In genomic region chr1:184395215-184395614, GRCm38 (mm10) we compare ENCODE assay signal across 8 mouse cellular contexts.
DNase-seq lines count a peak whose midpoint lies in the region; ATAC-seq and TF ChIP-seq lines count a peak whose summit lies in the region.

No protein-coding gene starts in this region.

- H3K4me3 ChIP-seq in kidney, postnatal 0 days (replicated peaks; ENCODE audit: low read depth, low read length) = no peak overlapping the region
- H3K4me3 ChIP-seq in lung, adult 2 months (replicated peaks; ENCODE audit: extremely low read depth, low read depth, low read length) = no peak overlapping the region

- no peaks in the 10 kb centered on the region for H3K36me3 ChIP-seq in kidney, postnatal 0 days (ENCODE audit: insufficient read depth, low read length)

- TF ChIP-seq POLR2A in lung, adult 2 months (IDR thresholded peaks at IDR 0.05; ENCODE audit: borderline replicate concordance, extremely low read depth, low read depth, low read length) = no peak

- H3K9ac ChIP-seq in kidney, postnatal 0 days (ENCODE audit: low read depth, low read length) = no peak overlapping the region

- peak; percentile 80 for TF ChIP-seq CTCF in kidney, postnatal 0 days (IDR thresholded peaks at IDR 0.05; ENCODE audit: low read depth)
- peak; percentile 87 for TF ChIP-seq CTCF in lung, adult 2 months (IDR thresholded peaks at IDR 0.05; ENCODE audit: insufficient read depth, low read length)

- 57% methylated on average over 15 of the region's 15 CpGs for WGBS in kidney, postnatal 0 days
- WGBS in lung, adult 2 months = 51% methylated on average over 15 of the region's 15 CpGs

- no peaks in the 10 kb centered on the region for H3K27me3 ChIP-seq in kidney, postnatal 0 days (ENCODE audit: insufficient read depth, low read length)

- no peaks in the 10 kb centered on the region for H3K9me3 ChIP-seq in kidney, postnatal 0 days (replicated peaks; ENCODE audit: low read length)

- H3K4me2 ChIP-seq in kidney, postnatal 0 days (ENCODE audit: low read length) = no peak overlapping the region

- ATAC-seq in kidney, postnatal 0 days (replicated peaks; ENCODE audit: low FRiP score, low read depth) = no peak
- no peak for ATAC-seq in inflammation-experienced regulatory T-cells, adult 6 months

- peak; percentile 69 for DNase-seq in CD4-positive, CD25-positive, alpha-beta regulatory T cell, adult 2 months (ENCODE audit: low read depth, low spot score)
- peak; percentile 60 for DNase-seq in NIH3T3 (ENCODE audit: low read depth)
- DNase-seq in cerebellum, postnatal 36 days = peak; percentile 20 to 23
- peak; percentile 11 to 47 for DNase-seq in heart, adult 9 months (ENCODE audit: low spot score in 2 of 2)
- DNase-seq in kidney, postnatal 0 days (ENCODE audit: low spot score) = peak; percentile 62
- DNase-seq in lung, adult 2 months = peak; percentile 66
- DNase-seq in spleen, adult 18-20 months = peak; percentile 31 to 68

- no peak overlapping the region for H3K27ac ChIP-seq in kidney, postnatal 0 days

- H3K4me1 ChIP-seq in kidney, postnatal 0 days (replicated peaks; ENCODE audit: insufficient read depth, low read length) = no peaks in the 10 kb centered on the region
- no peaks in the 10 kb centered on the region for H3K4me1 ChIP-seq in lung, adult 2 months (ENCODE audit: control insufficient read depth, insufficient read depth, low read length)
